Comparison of ENCODE assay signal across 20 mouse cellular contexts in genomic region chr15:22535828-22536227, GRCm38 (mm10). TPM values are rescaled to one million over a fixed set of nuclear protein-coding genes. Genes with fewer than 3 reads are reported as not detected.
DNase-seq lines count a peak whose midpoint lies in the region; ATAC-seq and TF ChIP-seq lines count a peak whose summit lies in the region.
"Had no signal": no experiment of that assay in that cellular context is flagged by ENCODE, and none has a peak within 500 bp of the region (broad histone marks: within the 10 kb centered on the region; RNA-seq: fewer than 3 reads in every experiment).

No protein-coding gene starts in this region.

- no peak for DNase-seq in frontal cortex, postnatal 25 days (ENCODE audit: low spot score in 2 of 2)
- peak; percentile 8 for DNase-seq in brain, embryonic 14.5 days (ENCODE audit: low read depth)
- peak; percentile 35 for DNase-seq in telencephalon, adult 2 months (ENCODE audit: low read depth, low spot score)
- no peak for DNase-seq in cerebellum, postnatal 10 days
- no peak for DNase-seq in heart, adult 8-10 months (ENCODE audit: low spot score)
- DNase-seq: adrenal gland, adult 2 months; adrenal gland, postnatal 10 days; adrenal gland, postnatal 25 days; cerebellum, adult 11-12 months; cerebellum, adult 2 months; cerebellum, adult 9-10 months; cerebellum, postnatal 14 days; cerebellum, postnatal 36 days; embryo, embryonic 11 days had no signal

- no peak for TF ChIP-seq CTCF in brain, embryonic 14.5 days (IDR thresholded peaks at IDR 0.05; ENCODE audit: borderline replicate concordance, extremely low read depth, insufficient read depth, insufficient read length)

- ATAC-seq in frontal cortex, adult (ENCODE audit: low TSS enrichment), result peak; percentile 97
- ATAC-seq: forebrain, embryonic 13.5 days; forebrain, embryonic 15.5 days had no signal

- TF ChIP-seq POLR2A in brain, embryonic 14.5 days (IDR thresholded peaks at IDR 0.05; ENCODE audit: borderline replicate concordance, extremely low read depth, insufficient read depth, insufficient read length, poor library complexity, severe bottlenecking), result no peak

RNA-seq across cellular contexts. Expression of gene Cdh18, which starts 13.0 kb away (rescaled TPM):
- polyA plus RNA-seq in brain, embryonic 14.5 days (2012; rRNA removed), result 3.0 and 7.3 TPM in 2 replicates
- not detected for total RNA-seq in heart, adult 8-10 months (2022)
- total RNA-seq: common myeloid progenitor, adult 5-6 weeks; MEL had no signal
- polyA plus RNA-seq: erythroblast, embryonic 14.5 days had no signal

Comparison
In these comparisons a context has a peak if more than half of its experiments do, and no peak if none do; other contexts are left out.
1. DNase-seq: peak in brain, embryonic 14.5 days (single experiment) and telencephalon, adult 2 months (single experiment); none in frontal cortex, postnatal 25 days (0 of 2), cerebellum, postnatal 10 days (0 of 2) and heart, adult 8-10 months (single experiment).